Mouse (Mus musculus): Measurements from ENCODE around the gene Rtl4. TPM values are rescaled to one million over a fixed set of nuclear protein-coding genes. Genes with fewer than 3 reads are reported as not detected.

Gene Rtl4
- total RNA-seq (2021) = not detected
- long read RNA-seq, experiment 1 = 0 reads
- long read RNA-seq, experiment 2 = 0 reads

GRCm38 (mm10) chrX:144688207-144689118, at the start of gene Rtl4:
Gene Rtl4, plus strand, starts transcription at chrX:144688907.
- no peak for DNase-seq

GRCm38 (mm10) chrX:144644756-144645155, 44.0 kb upstream of the Rtl4 start:
- no peak for DNase-seq

- DNase-seq = no peak
Observed at GRCm38 (mm10) chrX:144645394-144645793, 43.3 kb upstream of the Rtl4 start.

GRCm38 (mm10) chrX:144652196-144652595, 36.5 kb upstream of the Rtl4 start:
- no peak for DNase-seq

GRCm38 (mm10) chrX:144687742-144688141, 965 bp upstream of the Rtl4 start:
- DNase-seq = no peak

- DNase-seq = no peak
Observed at GRCm38 (mm10) chrX:144688142-144688206, 733 bp upstream of the Rtl4 start, which contains the start of gene Trpc5. Gene Trpc5, minus strand, starts transcription at chrX:144688180.

GRCm38 (mm10) chrX:144689119-144689858, 582 bp downstream of the Rtl4 start:
- DNase-seq = no peak

GRCm38 (mm10) chrX:144689859-144690181, 1.1 kb downstream of the Rtl4 start:
- DNase-seq = no peak

GRCm38 (mm10) chrX:144716330-144716729, 27.6 kb downstream of the Rtl4 start:
- DNase-seq = no peak

GRCm38 (mm10) chrX:144747528-144748049, 58.9 kb downstream of the Rtl4 start:
- no peak for DNase-seq

- no peak for DNase-seq
Observed at GRCm38 (mm10) chrX:144986980-144987379, 298.3 kb downstream of the Rtl4 start.

GRCm38 (mm10) chrX:145065484-145065913, 376.8 kb downstream of the Rtl4 start:
- DNase-seq = no peak

GRCm38 (mm10) chrX:145089802-145090201, 401.1 kb downstream of the Rtl4 start:
- no peak for DNase-seq

GRCm38 (mm10) chrX:145090360-145090759, 401.7 kb downstream of the Rtl4 start:
- no peak for DNase-seq

GRCm38 (mm10) chrX:145090964-145091363, 402.3 kb downstream of the Rtl4 start:
- DNase-seq = no peak

Small RNA genes within 50 kb of the gene (microRNA-seq; reads per million reads assigned to microRNA genes)
- 0 reads per million in 2 experiments for gene Mir3472 (ENCODE audit: borderline replicate concordance in 2 of 2)

Other genes with a start within 250 kb of the Rtl4 start
- gene Trpc5os, start 232.3 kb upstream of the Rtl4 start, total RNA-seq (2021) = not detected
- gene Trpc5, start 727 bp upstream of the Rtl4 start, total RNA-seq (2021) = not detected